Mouse (Mus musculus) embryonic fibroblast, embryonic 13.5 days (primary cell): ENCODE results near the gene Rbm12b1.

Source experiments
- CTCF ChIP-seq: IDR thresholded peaks from 2 replicates; pipeline ENCODE4 v1.5.1; 2011; ENCODE audit warnings: mild to moderate bottlenecking, control low read depth, low read length, moderate library complexity, borderline replicate concordance; ENCODE audit not compliant: insufficient read depth
- POLR2A ChIP-seq: IDR thresholded peaks from 2 replicates; pipeline ENCODE4 v1.6.1; 2011; ENCODE audit warnings: low read depth, mild to moderate bottlenecking, control low read depth, low read length, moderate library complexity

- TF ChIP-seq CTCF = no peak
- no peak for TF ChIP-seq POLR2A
Measured at GRCm38 (mm10) chr4:12147660-12148059, 7.6 kb downstream of the Rbm12b1 start.
